9 mouse cellular contexts compared by ENCODE assay signal in genomic region chr4:119234348-119234747, GRCm38 (mm10). TPM values are rescaled to one million over a fixed set of nuclear protein-coding genes. Genes with fewer than 3 reads are reported as not detected.
DNase-seq lines count a peak whose midpoint lies in the region; ATAC-seq and TF ChIP-seq lines count a peak whose summit lies in the region.
"Had no signal": no experiment of that assay in that cellular context is flagged by ENCODE, and none has a peak within 500 bp of the region (broad histone marks: within the 10 kb centered on the region; RNA-seq: fewer than 3 reads in every experiment).

No protein-coding gene starts in this region.

- H3K36me3 ChIP-seq in kidney, embryonic 16.5 days (ENCODE audit: insufficient read depth, low read length): peaks cover 9% of the 10 kb centered on the region; the same call in 1 of the 2 replicates
- peaks cover 9% of the 10 kb centered on the region; the same call in 1 of the 2 replicates for H3K36me3 ChIP-seq in intestine, postnatal 0 days (ENCODE audit: control insufficient read depth, insufficient read depth)
- H3K36me3 ChIP-seq in myocyte (ENCODE audit: control insufficient read depth, insufficient read depth): no peaks in the 10 kb centered on the region
- H3K36me3 ChIP-seq in kidney, adult 2 months (ENCODE audit: control insufficient read depth, insufficient read depth, low read length): no peaks in the 10 kb centered on the region

- H3K9ac ChIP-seq in kidney, embryonic 16.5 days (replicated peaks; ENCODE audit: low read length): peak overlapping the region; percentile 30
- no peak overlapping the region for H3K9ac ChIP-seq in intestine, postnatal 0 days (ENCODE audit: low read depth, low read length)

- peaks cover 18% of the 10 kb centered on the region for H3K4me1 ChIP-seq in kidney, embryonic 16.5 days (ENCODE audit: insufficient read depth, low read length)
- 0 out of 2 replicates have a peak, but pooled peaks cover 3% of the 10 kb centered on the region for H3K4me1 ChIP-seq in embryonic fibroblast, embryonic 13.5 days (ENCODE audit: control insufficient read depth, insufficient read depth, low read length)
- no peaks in the 10 kb centered on the region for H3K4me1 ChIP-seq in intestine, postnatal 0 days (replicated peaks; ENCODE audit: control insufficient read depth, insufficient read depth, low read length)
- H3K4me1 ChIP-seq in kidney, adult 2 months (ENCODE audit: control insufficient read depth, insufficient read depth, low read length): peaks cover 3% of the 10 kb centered on the region; the same call in 1 of the 2 replicates

- H3K27ac ChIP-seq in kidney, embryonic 16.5 days (ENCODE audit: low read length): no peak overlapping the region
- H3K27ac ChIP-seq in embryonic fibroblast, embryonic 13.5 days (ENCODE audit: insufficient read depth, low read length): 0 out of 2 replicates have a peak overlapping the region, but pooled peaks have one; percentile 73
- H3K27ac ChIP-seq in intestine, postnatal 0 days (ENCODE audit: low read depth, low read length): no peak overlapping the region
- H3K27ac ChIP-seq in kidney, adult 2 months (ENCODE audit: insufficient read depth, low read depth, low read length): no peak overlapping the region

- ATAC-seq in kidney, embryonic 16.5 days (ENCODE audit: low FRiP score, low TSS enrichment): no peak
- ATAC-seq in intestine, postnatal 0 days: no peak
- no peak for ATAC-seq in erythroblast, adult 5-6 weeks (replicated peaks; ENCODE audit: low FRiP score, poor library complexity, severe bottlenecking)

- no peak for DNase-seq in kidney, adult 18-20 months
- DNase-seq in layer of hippocampus, adult 8-10 months (ENCODE audit: low spot score in 2 of 2): no peak
- no peak for DNase-seq in kidney, adult 2 months
- DNase-seq: gastrocnemius, postnatal 25 days had no signal

- peak overlapping the region; percentile 95 for H3K4me3 ChIP-seq in kidney, embryonic 16.5 days (ENCODE audit: low read length)
- H3K4me3 ChIP-seq in embryonic fibroblast, embryonic 13.5 days (ENCODE audit: insufficient read depth, low read length): peak overlapping the region; percentile 82
- H3K4me3 ChIP-seq in intestine, postnatal 0 days (ENCODE audit: low read depth, low read length): peak overlapping the region; percentile 62; the same call in 1 of the 2 replicates
- H3K4me3 ChIP-seq in myocyte: peak overlapping the region; percentile 71
- no peak overlapping the region for H3K4me3 ChIP-seq in kidney, adult 2 months (ENCODE audit: insufficient read depth, low read depth, low read length)

- 67% methylated on average over 3 of the region's 3 CpGs for WGBS in kidney, embryonic 16.5 days
- 71% methylated on average over 3 of the region's 3 CpGs for WGBS in intestine, postnatal 0 days
- 80% methylated on average over 3 of the region's 3 CpGs for WGBS in kidney, adult 2 months

- TF ChIP-seq CTCF in embryonic fibroblast, embryonic 13.5 days (IDR thresholded peaks at IDR 0.05; ENCODE audit: borderline replicate concordance, insufficient read depth, low read length): no peak
- TF ChIP-seq CTCF in intestine, postnatal 0 days (IDR thresholded peaks at IDR 0.05; ENCODE audit: low read depth): no peak
- no peak for TF ChIP-seq CTCF in kidney, adult 2 months (conservative IDR thresholded peaks at IDR 0.05; ENCODE audit: insufficient read depth, insufficient read length, low read depth, low read length)

- H3K27me3 ChIP-seq in kidney, embryonic 16.5 days (ENCODE audit: insufficient read depth, low read length): no peaks in the 10 kb centered on the region
- H3K27me3 ChIP-seq in intestine, postnatal 0 days (replicated peaks; ENCODE audit: control insufficient read depth, insufficient read depth, low read length): no peaks in the 10 kb centered on the region
- no peaks in the 10 kb centered on the region for H3K27me3 ChIP-seq in myocyte (ENCODE audit: control insufficient read depth, insufficient read depth, insufficient read length)
- no peaks in the 10 kb centered on the region for H3K27me3 ChIP-seq in kidney, adult 2 months (replicated peaks; ENCODE audit: control insufficient read depth, insufficient read depth, low read length)

- no peak for TF ChIP-seq POLR2A in embryonic fibroblast, embryonic 13.5 days (IDR thresholded peaks at IDR 0.05; ENCODE audit: low read depth, low read length)
- no peak for TF ChIP-seq POLR2A in myocyte (IDR thresholded peaks at IDR 0.05; ENCODE audit: insufficient read length, low read depth)
- no peak for TF ChIP-seq POLR2A in kidney, adult 2 months (IDR thresholded peaks at IDR 0.05; ENCODE audit: low read depth, low read length)

- H3ac ChIP-seq in myocyte (ENCODE audit: control insufficient read depth, insufficient read length): no peak overlapping the region

- H3K9me3 ChIP-seq in kidney, embryonic 16.5 days (ENCODE audit: low read length): no peaks in the 10 kb centered on the region
- H3K9me3 ChIP-seq in intestine, postnatal 0 days (ENCODE audit: control insufficient read depth): no peaks in the 10 kb centered on the region

- peak overlapping the region; percentile 93 for H3K4me2 ChIP-seq in kidney, embryonic 16.5 days (replicated peaks; ENCODE audit: low read depth, low read length)
- peak overlapping the region; percentile 95 for H3K4me2 ChIP-seq in intestine, postnatal 0 days (replicated peaks; ENCODE audit: low read depth)
- H3K4me2 ChIP-seq in myocyte (ENCODE audit: low read depth): peak overlapping the region; percentile 92

- H3K79me2 ChIP-seq in myocyte (ENCODE audit: control insufficient read depth, insufficient read depth): peaks cover 9% of the 10 kb centered on the region

TF ChIP-seq in myocyte, 11 proteins besides CTCF, POLR2A, EP300 and RAD21 (continues in another document):
- TF ChIP-seq MYOG (IDR thresholded peaks at IDR 0.05; ENCODE audit: control insufficient read depth in 1 of 3, insufficient read depth in 1 of 3, insufficient read length in 2 of 3, low read depth in 2 of 3) (no peak), REST (IDR thresholded peaks at IDR 0.05; ENCODE audit: insufficient read depth, insufficient read length) (no peak), CEBPB (IDR thresholded peaks at IDR 0.05; ENCODE audit: insufficient read depth, poor library complexity, severe bottlenecking) (no peak), TCF3 (IDR thresholded peaks at IDR 0.05; ENCODE audit: insufficient read length, low read depth) (no peak)

RNA-seq across cellular contexts. Expression of gene P3h1, which starts 1.6 kb away (rescaled TPM):
- polyA plus RNA-seq in kidney, embryonic 16.5 days (2015; fragmentation: Nextera tagmentation; extraction: Ambion mirVana): 35.8 and 36.0 TPM in 2 replicates
- 142 and 190 TPM in 2 replicates for polyA plus RNA-seq in embryonic fibroblast, embryonic 13.5 days (2011; ENCODE audit: insufficient read length, low read depth, missing spikeins)
- polyA plus RNA-seq in intestine, postnatal 0 days (2015; fragmentation: Nextera tagmentation; extraction: Ambion mirVana): 12.2 and 13.0 TPM in 2 replicates
- polyA plus RNA-seq in myocyte (2012; fragmentation: generic; extraction: Trizol): 42.4 TPM
- 1.5 and 4.2 TPM in 2 replicates for total RNA-seq in erythroblast, adult 5-6 weeks (2015; ENCODE audit: low replicate concordance)
- total RNA-seq in erythroblast, adult 5-6 weeks (2017; ENCODE audit: low replicate concordance): 1.8 and 2.9 TPM in 2 replicates
- 10 to 100 TPM in 3 of 4 experiments, 1 to 10 TPM in 1; 9.7 to 13.7 (median 11.7) TPM for total RNA-seq in layer of hippocampus, adult 8-10 months (2022)
- polyA plus RNA-seq in kidney, adult 2 months (2012; rRNA removed): 16.0 and 18.0 TPM in 2 replicates

RNA-seq across cellular contexts. Expression of gene AU022252, which starts 1.8 kb away (rescaled TPM):
- 31.1 and 33.7 TPM in 2 replicates for polyA plus RNA-seq in kidney, embryonic 16.5 days (2015; fragmentation: Nextera tagmentation; extraction: Ambion mirVana)
- 17.1 and 17.8 TPM in 2 replicates for polyA plus RNA-seq in embryonic fibroblast, embryonic 13.5 days (2011; ENCODE audit: insufficient read length, low read depth, missing spikeins)
- 15.0 and 15.1 TPM in 2 replicates for polyA plus RNA-seq in intestine, postnatal 0 days (2015; fragmentation: Nextera tagmentation; extraction: Ambion mirVana)
- polyA plus RNA-seq in myocyte (2012; fragmentation: generic; extraction: Trizol): 14.5 TPM
- 0.84 and 0.96 TPM in 2 replicates for total RNA-seq in erythroblast, adult 5-6 weeks (2015; ENCODE audit: low replicate concordance)
- total RNA-seq in erythroblast, adult 5-6 weeks (2017; ENCODE audit: low replicate concordance): 1.3 and 1.4 TPM in 2 replicates
- total RNA-seq in layer of hippocampus, adult 8-10 months (2022): 10 to 100 TPM; 23.1 to 32.9 (median 25.6) TPM
- 9.9 and 11.8 TPM in 2 replicates for polyA plus RNA-seq in kidney, adult 2 months (2012; rRNA removed)

RNA-seq across cellular contexts. Expression of gene Tmem269, which starts 16.3 kb away (rescaled TPM):
- polyA plus RNA-seq in kidney, embryonic 16.5 days (2015; fragmentation: Nextera tagmentation; extraction: Ambion mirVana): not detected in 2 replicates
- polyA plus RNA-seq in embryonic fibroblast, embryonic 13.5 days (2011; ENCODE audit: insufficient read length, low read depth, missing spikeins): not detected in 2 replicates
- polyA plus RNA-seq in intestine, postnatal 0 days (2015; fragmentation: Nextera tagmentation; extraction: Ambion mirVana): 0.10 and 0.12 TPM in 2 replicates
- 0.07 TPM for polyA plus RNA-seq in myocyte (2012; fragmentation: generic; extraction: Trizol)
- not detected in 2 replicates for total RNA-seq in erythroblast, adult 5-6 weeks (2015; ENCODE audit: low replicate concordance)
- total RNA-seq in erythroblast, adult 5-6 weeks (2017; ENCODE audit: low replicate concordance): not detected in 2 replicates
- total RNA-seq in layer of hippocampus, adult 8-10 months (2022): 1 to 10 TPM in 1 of 4 experiments, under 1 TPM in 3; 0.37 to 1.0 (median 0.63) TPM
- polyA plus RNA-seq in kidney, adult 2 months (2012; rRNA removed): 0.13 and 0.29 TPM in 2 replicates

RNA-seq across cellular contexts. Expression of gene Cldn19, which starts 20.9 kb away (rescaled TPM):
- polyA plus RNA-seq in kidney, embryonic 16.5 days (2015; fragmentation: Nextera tagmentation; extraction: Ambion mirVana): 22.4 and 24.4 TPM in 2 replicates
- 0.20 and 0.21 TPM in 2 replicates for polyA plus RNA-seq in embryonic fibroblast, embryonic 13.5 days (2011; ENCODE audit: insufficient read length, low read depth, missing spikeins)
- polyA plus RNA-seq in intestine, postnatal 0 days (2015; fragmentation: Nextera tagmentation; extraction: Ambion mirVana): 12.8 and 13.5 TPM in 2 replicates
- polyA plus RNA-seq in myocyte (2012; fragmentation: generic; extraction: Trizol): 0.01 TPM
- not detected in 2 replicates for total RNA-seq in erythroblast, adult 5-6 weeks (2015; ENCODE audit: low replicate concordance)
- not detected in 2 replicates for total RNA-seq in erythroblast, adult 5-6 weeks (2017; ENCODE audit: low replicate concordance)
- total RNA-seq in layer of hippocampus, adult 8-10 months (2022): under 1 TPM; 0.18 to 0.41 (median 0.27) TPM
- 83.6 and 95.0 TPM in 2 replicates for polyA plus RNA-seq in kidney, adult 2 months (2012; rRNA removed)

RNA-seq across cellular contexts. Expression of gene Svbp, which starts 39.2 kb away (rescaled TPM):
- 121 and 125 TPM in 2 replicates for polyA plus RNA-seq in kidney, embryonic 16.5 days (2015; fragmentation: Nextera tagmentation; extraction: Ambion mirVana)
- polyA plus RNA-seq in embryonic fibroblast, embryonic 13.5 days (2011; ENCODE audit: insufficient read length, low read depth, missing spikeins): 42.2 and 57.6 TPM in 2 replicates
- 88.1 and 91.6 TPM in 2 replicates for polyA plus RNA-seq in intestine, postnatal 0 days (2015; fragmentation: Nextera tagmentation; extraction: Ambion mirVana)
- 241 TPM for polyA plus RNA-seq in myocyte (2012; fragmentation: generic; extraction: Trizol)
- total RNA-seq in erythroblast, adult 5-6 weeks (2015; ENCODE audit: low replicate concordance): 21.7 and 32.1 TPM in 2 replicates
- total RNA-seq in erythroblast, adult 5-6 weeks (2017; ENCODE audit: low replicate concordance): 36.0 and 124 TPM in 2 replicates
- total RNA-seq in layer of hippocampus, adult 8-10 months (2022): 10 to 100 TPM; 15.4 to 21.1 (median 16.3) TPM
- 29.2 and 35.4 TPM in 2 replicates for polyA plus RNA-seq in kidney, adult 2 months (2012; rRNA removed)
